Mouse (Mus musculus): ENCODE measurements around the gene Tmem210. TPM values are rescaled to one million over a fixed set of nuclear protein-coding genes. Genes with fewer than 3 reads are reported as not detected.
A peak's percentile ranks its signal among the peaks of the same experiment; 100 is the strongest.

Tmem210 gene
- polyA plus RNA-seq, 1 experiment: not detected

- Histone ChIP-seq H3K4me3 (replicated peaks; ENCODE audit: insufficient read depth, low read depth, low read length) (peak overlapping the region; percentile 63), H3K4me1 (ENCODE audit: control insufficient read depth, insufficient read depth, low read length) (peaks cover 38% of the 10 kb centered on the region), H3K27me3 (ENCODE audit: control insufficient read depth, insufficient read depth, low read length) (no peaks in the 10 kb centered on the region), H3K27ac (ENCODE audit: insufficient read depth, low read length) (peak overlapping the region; percentile 96)
- whole genome bisulfite sequencing: 2% methylated on average over 2 of the region's 2 CpGs
- TF ChIP-seq CTCF (IDR thresholded peaks at IDR 0.05; ENCODE audit: borderline replicate concordance, insufficient read depth, low read depth, low read length) (no peak), POLR2A (IDR thresholded peaks at IDR 0.05; ENCODE audit: borderline replicate concordance, insufficient read depth, low read length) (no peak)
- peak; percentile 80 to 81 for DNase-seq
Observed at GRCm38 (mm10) chr2:25266720-25267119, 21.2 kb upstream of the Tmem210 start.

GRCm38 (mm10) chr2:25267241-25267640, 20.7 kb upstream of the Tmem210 start:
- Histone ChIP-seq H3K27ac (ENCODE audit: insufficient read depth, low read length) (peak overlapping the region; percentile 96), H3K27me3 (ENCODE audit: control insufficient read depth, insufficient read depth, low read length) (no peaks in the 10 kb centered on the region), H3K4me3 (replicated peaks; ENCODE audit: insufficient read depth, low read depth, low read length) (peak overlapping the region; percentile 63), H3K4me1 (ENCODE audit: control insufficient read depth, insufficient read depth, low read length) (peaks cover 38% of the 10 kb centered on the region)
- no peak for TF ChIP-seq CTCF (IDR thresholded peaks at IDR 0.05; ENCODE audit: borderline replicate concordance, insufficient read depth, low read depth, low read length)
- TF ChIP-seq POLR2A (IDR thresholded peaks at IDR 0.05; ENCODE audit: borderline replicate concordance, insufficient read depth, low read length): no peak
- DNase-seq: peak; percentile 51 to 59

- Histone ChIP-seq H3K4me3 (replicated peaks; ENCODE audit: insufficient read depth, low read depth, low read length) (peak overlapping the region; percentile 63), H3K27me3 (ENCODE audit: control insufficient read depth, insufficient read depth, low read length) (no peaks in the 10 kb centered on the region), H3K27ac (ENCODE audit: insufficient read depth, low read length) (peak overlapping the region; percentile 96), H3K4me1 (ENCODE audit: control insufficient read depth, insufficient read depth, low read length) (peaks cover 38% of the 10 kb centered on the region)
- WGBS: 24% methylated on average over 4 of the region's 4 CpGs
- TF ChIP-seq CTCF (IDR thresholded peaks at IDR 0.05; ENCODE audit: borderline replicate concordance, insufficient read depth, low read depth, low read length) (no peak), POLR2A (IDR thresholded peaks at IDR 0.05; ENCODE audit: borderline replicate concordance, insufficient read depth, low read length) (no peak)
- DNase-seq: peak in 1 of 2 experiments; percentile 46
Observed at GRCm38 (mm10) chr2:25267746-25268309, 20.1 kb upstream of the Tmem210 start.

- peak within 1 kb of the TSS; percentile 2; the same call in 1 of the 2 replicates for H3K27ac ChIP-seq (ENCODE audit: insufficient read depth, low read length)
- H3K4me1 ChIP-seq (ENCODE audit: control insufficient read depth, insufficient read depth, low read length): peaks cover 40% of the 10 kb centered on the region
- no peaks in the 10 kb centered on the region for H3K27me3 ChIP-seq (ENCODE audit: control insufficient read depth, insufficient read depth, low read length)
- DNase-seq: peak; percentile 97 to 99
- TF ChIP-seq POLR2A (IDR thresholded peaks at IDR 0.05; ENCODE audit: borderline replicate concordance, insufficient read depth, low read length) (peak; percentile 79), CTCF (IDR thresholded peaks at IDR 0.05; ENCODE audit: borderline replicate concordance, insufficient read depth, low read depth, low read length) (peak; percentile 33; the same call in 1 of the 2 replicates)
- WGBS: under 1% methylated on average over 55 of the region's 55 CpGs
- H3K4me3 ChIP-seq (replicated peaks; ENCODE audit: insufficient read depth, low read depth, low read length): peak within 1 kb of the TSS; percentile 83
Observed at GRCm38 (mm10) chr2:25271827-25272511, 16.0 kb upstream of the Tmem210 start, which contains the start of the genes Ssna1 and Anapc2. Ssna1 (minus strand) TSS chr2:25272438. Anapc2 (plus strand) TSS chr2:25272478.

GRCm38 (mm10) chr2:25272515-25272914, 15.4 kb upstream of the Tmem210 start:
- under 1% methylated on average over 29 of the region's 29 CpGs for WGBS
- no peak overlapping the region for H3K27ac ChIP-seq (ENCODE audit: insufficient read depth, low read length)

GRCm38 (mm10) chr2:25273010-25273409, 14.9 kb upstream of the Tmem210 start:
- 30% methylated on average over 16 of the region's 16 CpGs for WGBS
- H3K4me1 ChIP-seq (ENCODE audit: control insufficient read depth, insufficient read depth, low read length): peaks cover 29% of the 10 kb centered on the region
- peak overlapping the region; percentile 83 for H3K4me3 ChIP-seq (replicated peaks; ENCODE audit: insufficient read depth, low read depth, low read length)
- H3K27ac ChIP-seq (ENCODE audit: insufficient read depth, low read length): no peak overlapping the region
- no peaks in the 10 kb centered on the region for H3K27me3 ChIP-seq (ENCODE audit: control insufficient read depth, insufficient read depth, low read length)
- DNase-seq: no peak
- TF ChIP-seq CTCF (IDR thresholded peaks at IDR 0.05; ENCODE audit: borderline replicate concordance, insufficient read depth, low read depth, low read length) (no peak), POLR2A (IDR thresholded peaks at IDR 0.05; ENCODE audit: borderline replicate concordance, insufficient read depth, low read length) (no peak)

More at GRCm38 (mm10) chr2:25272515-25272914, 15.4 kb upstream of the Tmem210 start:
- no peak for DNase-seq
- no peaks in the 10 kb centered on the region for H3K27me3 ChIP-seq (ENCODE audit: control insufficient read depth, insufficient read depth, low read length)
- H3K4me1 ChIP-seq (ENCODE audit: control insufficient read depth, insufficient read depth, low read length): peaks cover 34% of the 10 kb centered on the region
- peak overlapping the region; percentile 83 for H3K4me3 ChIP-seq (replicated peaks; ENCODE audit: insufficient read depth, low read depth, low read length)
- TF ChIP-seq POLR2A (IDR thresholded peaks at IDR 0.05; ENCODE audit: borderline replicate concordance, insufficient read depth, low read length): no peak
- no peak for TF ChIP-seq CTCF (IDR thresholded peaks at IDR 0.05; ENCODE audit: borderline replicate concordance, insufficient read depth, low read depth, low read length)

GRCm38 (mm10) chr2:25278928-25279882, 8.7 kb upstream of the Tmem210 start:
- Histone ChIP-seq H3K27ac (ENCODE audit: insufficient read depth, low read length) (no peak overlapping the region), H3K27me3 (ENCODE audit: control insufficient read depth, insufficient read depth, low read length) (no peaks in the 10 kb centered on the region), H3K4me1 (ENCODE audit: control insufficient read depth, insufficient read depth, low read length) (no peaks in the 10 kb centered on the region), H3K4me3 (replicated peaks; ENCODE audit: insufficient read depth, low read depth, low read length) (no peak overlapping the region)
- peak; percentile 81 to 88 for DNase-seq
- no peak for TF ChIP-seq POLR2A (IDR thresholded peaks at IDR 0.05; ENCODE audit: borderline replicate concordance, insufficient read depth, low read length)
- peak; percentile 85 for TF ChIP-seq CTCF (IDR thresholded peaks at IDR 0.05; ENCODE audit: borderline replicate concordance, insufficient read depth, low read depth, low read length)
- 52% methylated on average over 13 of the region's 13 CpGs for WGBS
